Mouse (Mus musculus) adrenal gland, postnatal 14 days (tissue): ENCODE measurements around the gene Trp53bp2. TPM values are rescaled to one million over a fixed set of nuclear protein-coding genes. Genes with fewer than 3 reads are reported as not detected.

Experiments used
- DNase-seq: peaks from one replicate; pipeline ENCODE4 v3.0.0; 2021; ENCODE audit warnings: mixed read lengths
- total RNA-seq: library from RNA; stranded (reverse); gene quantifications from 2 replicates; pipeline ENCODE4 v1.2.3, GENCODE M21; 2021

The Trp53bp2 gene
- total RNA-seq, 1 experiment from 2014 or later = 23.0 TPM

DNA sequence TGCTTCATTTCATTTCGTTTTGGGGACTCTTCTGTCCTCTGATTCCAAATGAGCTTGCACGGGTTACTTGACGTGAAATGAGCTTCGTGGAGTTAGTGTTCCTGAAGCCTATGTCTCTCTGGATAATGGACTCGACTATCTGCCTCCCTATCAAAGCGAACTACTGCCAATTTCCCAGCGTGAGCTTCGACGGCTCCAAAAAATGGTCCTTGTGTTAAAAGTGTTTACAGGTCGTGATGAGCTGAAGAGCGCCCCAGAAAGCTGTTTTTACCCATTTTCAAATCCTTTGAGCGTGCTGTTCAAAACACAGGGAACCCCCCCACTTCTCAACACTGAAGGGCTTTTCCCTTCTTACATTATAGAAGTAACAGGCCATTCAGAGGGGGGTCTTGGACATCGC, 729 bp upstream of the Trp53bp2 start:
- DNase-seq = peak; percentile 6

- peak; percentile 62 for DNase-seq
These were observed 615 bp downstream of the Trp53bp2 start for GRCm38 (mm10) chr1:182409401-182410173.

DNA sequence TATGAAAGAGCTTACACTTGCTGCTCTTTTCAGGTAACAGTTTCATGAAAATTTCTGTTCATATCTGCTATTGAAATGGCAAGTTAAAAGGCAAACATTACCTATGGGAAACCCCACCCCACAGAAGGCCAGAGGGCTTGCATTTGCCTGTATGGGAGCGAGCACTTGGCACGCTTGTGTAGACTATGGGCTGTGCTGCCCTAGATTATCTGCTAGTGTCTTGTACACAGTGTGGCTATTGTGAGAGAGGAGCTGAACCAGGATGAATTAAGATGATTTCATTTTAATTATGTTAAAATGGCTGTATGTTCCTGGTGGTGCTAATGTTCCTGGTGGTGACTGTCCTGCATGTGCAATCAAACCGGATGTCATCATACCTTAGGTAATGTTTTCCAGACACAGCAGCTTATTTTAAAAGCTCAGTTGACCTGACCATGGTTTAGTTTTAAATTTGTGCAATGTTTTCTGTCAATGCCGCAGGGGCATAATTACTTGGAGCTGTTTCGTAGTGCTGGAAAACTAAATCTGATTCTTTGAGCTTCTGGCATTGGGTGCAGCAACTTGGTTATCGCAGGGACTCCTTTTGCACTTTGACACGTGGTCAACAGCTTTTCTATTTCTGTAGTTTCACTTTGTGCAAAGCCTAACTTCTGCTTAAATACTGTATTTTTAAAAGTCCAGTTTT, 3.8 kb downstream of the Trp53bp2 start:
- peak; percentile 24 for DNase-seq

DNA sequence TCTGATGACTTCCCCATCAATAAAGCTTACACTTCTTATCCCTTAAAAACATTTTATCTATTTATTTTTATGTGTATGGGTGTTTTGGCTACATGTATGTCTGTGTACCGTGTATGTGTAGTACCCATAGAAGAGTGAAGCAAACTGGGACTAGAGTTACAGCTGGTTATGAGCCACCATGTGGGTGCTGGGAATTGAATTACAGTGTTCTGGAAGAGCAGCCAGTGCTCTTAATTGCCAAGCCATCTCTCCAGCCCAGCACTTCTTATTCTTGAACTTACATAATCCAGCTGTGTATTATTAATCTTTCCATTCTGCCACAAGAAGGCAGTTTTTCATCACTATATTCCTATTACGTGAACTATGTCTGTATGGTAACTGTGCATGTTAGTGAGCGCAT, 10.5 kb downstream of the Trp53bp2 start:
- no peak for DNase-seq

- no peak for DNase-seq
These were observed 15.3 kb downstream of the Trp53bp2 start for GRCm38 (mm10) chr1:182424274-182424673.

- DNase-seq = no peak
These were observed 16.2 kb downstream of the Trp53bp2 start for GRCm38 (mm10) chr1:182425176-182425575.

- no peak for DNase-seq
These were observed 17.5 kb downstream of the Trp53bp2 start for GRCm38 (mm10) chr1:182426444-182426843.

DNA sequence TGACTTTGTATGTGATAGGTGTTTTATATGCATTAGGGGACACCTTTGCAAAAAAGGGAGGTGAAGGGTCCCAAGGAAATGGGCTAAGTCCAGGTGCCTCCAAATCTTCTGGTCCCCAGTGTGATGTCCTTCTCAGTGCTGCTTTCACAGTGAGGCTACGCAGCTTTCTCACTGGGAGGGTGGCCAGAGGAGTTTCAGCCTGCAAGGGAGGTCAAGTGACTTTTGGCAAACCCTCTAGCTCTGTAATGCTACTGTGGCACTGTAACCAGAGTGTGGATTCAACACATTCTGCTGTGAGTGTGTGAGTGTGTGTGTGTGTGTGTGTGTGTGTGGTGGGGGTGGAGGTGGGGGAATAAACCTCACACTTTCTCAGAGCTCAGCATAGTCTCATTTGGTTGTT, 18.5 kb downstream of the Trp53bp2 start:
- DNase-seq = peak; percentile 75

GRCm38 (mm10) chr1:182429826-182430225, 20.9 kb downstream of the Trp53bp2 start:
- no peak for DNase-seq

- no peak for DNase-seq
These were observed 21.7 kb downstream of the Trp53bp2 start for GRCm38 (mm10) chr1:182430676-182431075.

DNA sequence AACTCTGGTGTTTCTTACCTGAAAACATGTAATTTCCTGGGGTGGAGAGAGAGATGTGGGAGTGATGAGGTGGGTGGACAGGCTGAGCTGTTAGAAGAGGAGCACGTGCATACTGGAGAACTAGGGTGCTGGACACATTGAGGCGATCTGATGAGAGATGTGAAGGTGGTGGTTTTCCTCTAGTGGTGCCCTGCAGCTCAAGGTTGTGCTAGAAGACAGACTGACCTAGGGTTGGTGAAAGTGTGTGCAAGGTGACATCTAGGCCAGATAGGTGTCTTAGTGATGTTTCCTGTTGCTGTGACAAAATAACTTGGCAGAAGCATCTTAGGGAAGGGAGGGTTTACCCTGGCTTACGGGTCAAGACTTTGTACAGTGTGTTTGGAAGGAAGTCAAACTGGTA, 23.1 kb downstream of the Trp53bp2 start:
- DNase-seq = no peak

DNA sequence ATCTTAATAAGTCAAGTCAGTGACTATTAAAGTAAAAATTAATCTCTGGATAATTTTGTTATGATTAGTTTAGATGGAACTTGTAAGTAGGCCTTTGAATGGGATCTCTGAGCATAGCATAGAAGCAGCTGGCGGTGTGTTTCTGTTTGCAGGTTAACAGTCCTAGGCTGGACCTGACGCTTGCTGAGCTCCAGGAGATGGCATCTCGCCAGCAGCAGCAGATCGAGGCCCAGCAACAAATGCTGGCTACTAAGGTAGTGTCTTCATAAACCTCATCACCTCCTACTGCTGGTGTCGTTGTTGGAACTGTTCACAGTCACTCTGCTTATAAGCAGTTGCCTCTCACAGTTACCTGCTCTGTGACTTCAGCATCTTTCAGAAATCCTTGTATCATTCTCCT, 27.8 kb downstream of the Trp53bp2 start:
- no peak for DNase-seq

DNA sequence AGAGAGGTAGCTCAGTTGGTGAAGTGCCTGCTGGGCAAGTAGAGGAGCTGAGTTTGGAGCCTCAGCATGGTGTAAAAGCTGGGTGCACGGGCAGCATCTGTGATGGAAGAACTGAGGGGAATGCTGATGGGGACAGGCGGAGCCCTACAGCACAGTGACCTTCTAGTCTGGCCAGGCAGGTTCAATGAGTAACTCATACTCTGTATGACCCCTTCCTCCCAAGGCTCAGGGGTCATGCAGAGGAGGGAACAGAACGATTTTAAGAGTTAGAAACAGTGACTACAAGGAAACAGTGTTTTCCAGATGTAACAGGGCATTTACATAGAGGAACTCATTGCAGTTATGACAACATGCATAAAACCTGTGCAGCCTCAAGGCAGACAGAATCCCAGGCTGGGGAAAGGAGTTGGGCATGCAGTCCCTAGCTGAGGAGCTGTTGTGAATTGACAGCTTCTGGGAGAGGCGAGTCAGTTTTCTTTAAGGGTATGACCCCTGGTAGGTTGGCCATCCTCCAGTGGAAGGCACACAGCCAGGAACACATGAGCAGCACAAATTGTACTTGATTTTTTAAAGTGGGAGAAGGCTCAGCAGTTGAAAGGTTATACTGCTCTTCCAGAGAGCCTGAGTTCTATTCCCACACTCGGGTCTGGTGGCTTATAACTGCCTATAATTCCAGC, 30.7 kb downstream of the Trp53bp2 start:
- DNase-seq = peak; percentile 81

DNA sequence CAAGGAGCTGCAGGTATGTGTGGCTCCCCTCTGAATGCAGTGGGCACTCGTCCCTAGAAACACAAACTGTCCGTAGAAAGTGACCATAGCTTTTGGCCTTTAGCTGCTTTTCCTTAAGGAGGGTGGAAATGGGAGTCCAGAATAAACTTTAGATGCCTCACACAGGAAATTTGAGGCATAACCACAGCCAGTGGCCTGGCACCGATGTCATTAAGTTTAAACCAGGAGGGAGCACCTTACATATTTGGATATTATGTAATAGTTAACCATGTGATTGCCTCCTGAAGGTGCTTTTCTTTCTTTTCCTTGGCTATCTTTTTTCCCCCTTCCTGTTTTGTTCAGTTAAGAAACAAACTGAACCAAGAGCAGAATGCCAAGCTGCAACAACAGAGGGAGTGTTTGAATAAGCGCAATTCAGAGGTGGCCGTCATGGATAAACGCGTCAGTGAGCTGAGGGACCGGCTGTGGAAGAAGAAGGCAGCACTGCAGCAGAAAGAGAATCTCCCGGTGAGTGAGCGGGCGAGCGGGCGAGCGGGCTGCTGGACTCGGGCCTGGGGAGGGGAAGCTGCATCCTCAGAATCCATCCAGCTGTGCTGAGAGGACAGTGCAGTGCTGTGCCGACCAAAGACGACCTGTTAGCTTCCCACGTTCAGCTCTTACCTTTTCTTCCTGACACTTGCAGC, 33.0 kb downstream of the Trp53bp2 start:
- no peak for DNase-seq

- no peak for DNase-seq
These were observed 35.1 kb downstream of the Trp53bp2 start for GRCm38 (mm10) chr1:182444116-182444515.

- DNase-seq = no peak
These were observed 39.5 kb downstream of the Trp53bp2 start for GRCm38 (mm10) chr1:182448276-182449035.

- no peak for DNase-seq
These were observed 43.5 kb downstream of the Trp53bp2 start for GRCm38 (mm10) chr1:182452473-182452872.

DNA sequence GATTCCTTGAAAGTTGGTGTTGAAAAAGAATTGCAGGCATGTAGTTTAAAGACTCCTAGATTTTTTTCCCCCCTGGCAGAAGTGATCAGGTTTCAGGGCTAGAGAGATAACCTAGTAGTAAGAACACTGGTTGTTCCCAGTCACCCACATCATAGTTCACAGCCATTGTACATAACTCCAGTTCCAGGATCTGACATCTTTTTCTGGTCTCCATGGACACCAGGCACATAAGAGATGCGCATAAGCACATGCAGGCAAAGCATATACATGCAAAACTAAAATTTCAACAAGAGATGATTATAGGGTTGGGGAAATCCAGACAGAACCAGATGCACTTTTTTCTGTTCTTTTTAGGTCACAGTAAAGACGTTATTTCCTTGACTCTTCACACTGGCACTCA, 46.1 kb downstream of the Trp53bp2 start:
- DNase-seq = no peak

GRCm38 (mm10) chr1:182458556-182458955, 49.6 kb downstream of the Trp53bp2 start:
- DNase-seq = no peak

GRCm38 (mm10) chr1:182459436-182459835, 50.5 kb downstream of the Trp53bp2 start:
- no peak for DNase-seq

GRCm38 (mm10) chr1:182460291-182461244, 51.6 kb downstream of the Trp53bp2 start:
- no peak for DNase-seq
